Mouse (Mus musculus) heart, postnatal 4 days (tissue): ENCODE results near the gene Gpd1l. TPM values are rescaled to one million over a fixed set of nuclear protein-coding genes. Genes with fewer than 3 reads are reported as not detected.

Source experiments
- total RNA-seq, 2 experiments: library from RNA; stranded (reverse); gene quantifications; 2 replicates each; pipeline ENCODE4 v1.2.3; 2021

The Gpd1l gene
- total RNA-seq, 2 experiments from 2014 or later, result 26.3 to 28.0 TPM

Other genes starting within 250 kb of the Gpd1l start
- gene Dync1li1, start 245.2 kb downstream of the Gpd1l start, total RNA-seq, result 10 to 100 TPM; 77.0 to 77.2 TPM
- 10 to 100 TPM; 32.5 to 33.6 TPM for gene Cmtm6, start 202.9 kb downstream of the Gpd1l start, total RNA-seq
- gene Cmtm7, start 152.1 kb downstream of the Gpd1l start, total RNA-seq, result 10 to 100 TPM; 44.0 to 47.2 TPM
- gene Cmtm8, start 89.8 kb downstream of the Gpd1l start, total RNA-seq, result 1 to 10 TPM; 8.7 to 9.8 TPM
- 1 to 10 TPM; 5.7 to 6.1 TPM for gene Osbpl10, start 44.6 kb upstream of the Gpd1l start, total RNA-seq
- 10 to 100 TPM; 41.7 to 42.7 TPM for gene Rps27rt, start 48.8 kb upstream of the Gpd1l start, total RNA-seq